Mouse (Mus musculus) forebrain, embryonic 14.5 days (tissue): ENCODE results near the gene Fam162a. TPM values are rescaled to one million over a fixed set of nuclear protein-coding genes. Genes with fewer than 3 reads are reported as not detected.
A peak's percentile ranks its signal among the peaks of the same experiment; 100 is the strongest.
"Not testable (repeated sequence)": the region's sequence is repeated elsewhere in the genome, so short reads cannot be mapped to it uniquely, and the experiment has no call there.

Experiments
- ATAC-seq: fragments of 200-750 bp; cut with Nextera tagmentation; 2 replicates; pipeline ENCODE4 v1.8.0; 2017; ENCODE audit warnings: mild to moderate bottlenecking, moderate library complexity
- DNase-seq: peaks from one replicate; pipeline ENCODE4 v3.0.0-alpha.2; 2015; ENCODE audit warnings: low spot score
- H3K27ac ChIP-seq: fragments of 300-500 bp; sonication (generic); 2 replicates; pipeline ENCODE4 v1.5.1; 2014; ENCODE audit warnings: low read depth, mild to moderate bottlenecking, control low read depth, low read length, moderate library complexity
- H3K27me3 ChIP-seq: fragments of 300-500 bp; sonication (generic); replicated peaks from 2 replicates; pipeline ENCODE4 v1.6.1; 2014; ENCODE audit warnings: low read length, control low read depth, mixed read lengths; ENCODE audit not compliant: control insufficient read depth, insufficient read depth
- H3K36me3 ChIP-seq: fragments of 300-500 bp; sonication (generic); 2 replicates; pipeline ENCODE4 v1.6.1; 2014; ENCODE audit warnings: low read length, control low read depth; ENCODE audit not compliant: control insufficient read depth, insufficient read depth
- H3K4me1 ChIP-seq: fragments of 300-500 bp; sonication (generic); 2 replicates; pipeline ENCODE4 v1.6.1; 2014; ENCODE audit warnings: antibody characterized with exemption, low read length, control low read depth; ENCODE audit not compliant: control insufficient read depth, insufficient read depth
- H3K4me2 ChIP-seq: fragments of 300-500 bp; sonication (generic); 2 replicates; pipeline ENCODE4 v1.6.1; 2014; ENCODE audit warnings: mild to moderate bottlenecking, control low read depth, low read length
- H3K4me3 ChIP-seq: fragments of 300-500 bp; sonication (generic); 2 replicates; pipeline ENCODE4 v1.5.1; 2014; ENCODE audit warnings: low read depth, low read length, control low read depth
- H3K9ac ChIP-seq: fragments of 300-500 bp; sonication (generic); 2 replicates; pipeline ENCODE4 v1.6.1; 2014; ENCODE audit warnings: mild to moderate bottlenecking, low read length, control low read depth, moderate library complexity
- H3K9me3 ChIP-seq: fragments of 300-500 bp; sonication (generic); replicated peaks from 2 replicates; pipeline ENCODE4 v1.6.1; 2016; ENCODE audit warnings: low read length, control low read depth, mixed read lengths; ENCODE audit not compliant: control insufficient read depth
- WGBS: fragments of 180-500 bp; shearing (Covaris S2); extraction: QIAGEN DNeasy Blood & Tissue Kit; methylation state at CpG from one replicate; pipeline ENCODE4 v1.1.7; 2014; 5-methylcytosine and 5-hydroxymethylcytosine counted together
- polyA plus RNA-seq: library from polyadenylated mRNA; unstranded; fragments of >200 nt; fragmentation: Nextera tagmentation; extraction: Ambion mirVana; gene quantifications from 2 replicates; pipeline ENCODE4 v1.2.1, GENCODE M21; 2014

The Fam162a gene
- polyA plus RNA-seq, 1 experiment from 2014 or later: 211 TPM

GRCm38 (mm10) chr16:36068356-36068755 lies 3.0 kb downstream of the Fam162a start:
- 30% methylated on average over 3 of the region's 3 CpGs for WGBS

GRCm38 (mm10) chr16:36067694-36068093 lies 3.7 kb downstream of the Fam162a start:
- Histone ChIP-seq H3K4me1 (peaks cover 17% of the 10 kb centered on the region), H3K4me3 (no peak overlapping the region), H3K27ac (no peak overlapping the region), H3K9ac (no peak overlapping the region), H3K36me3 (peaks cover 3% of the 10 kb centered on the region; the same call in 1 of the 2 replicates), H3K27me3 (no peaks in the 10 kb centered on the region), H3K4me2 (no peak overlapping the region), H3K9me3 (no peaks in the 10 kb centered on the region)
- DNase-seq: no peak
- ATAC-seq: no peak
- WGBS: 68% methylated on average over 2 of the region's 2 CpGs

More at GRCm38 (mm10) chr16:36068356-36068755, 3.0 kb downstream of the Fam162a start:
- H3K4me2 ChIP-seq: no peak overlapping the region
- no peaks in the 10 kb centered on the region for H3K9me3 ChIP-seq
- DNase-seq (peak; percentile 59), ATAC-seq (no peak)
- H3K27me3 ChIP-seq: no peaks in the 10 kb centered on the region
- no peak overlapping the region for H3K27ac ChIP-seq
- H3K36me3 ChIP-seq: peaks cover 3% of the 10 kb centered on the region; the same call in 1 of the 2 replicates
- H3K9ac ChIP-seq: no peak overlapping the region
- H3K4me3 ChIP-seq: no peak overlapping the region
- H3K4me1 ChIP-seq: peaks cover 19% of the 10 kb centered on the region

GRCm38 (mm10) chr16:36064904-36065303 lies 6.5 kb downstream of the Fam162a start:
- WGBS: 82% methylated on average over 5 of the region's 5 CpGs
- Histone ChIP-seq H3K9me3 (no peaks in the 10 kb centered on the region), H3K36me3 (peaks cover 3% of the 10 kb centered on the region; the same call in 1 of the 2 replicates), H3K4me2 (no peak overlapping the region), H3K4me3 (no peak overlapping the region), H3K27me3 (no peaks in the 10 kb centered on the region), H3K4me1 (peaks cover 11% of the 10 kb centered on the region), H3K27ac (no peak overlapping the region), H3K9ac (no peak overlapping the region)
- DNase-seq: no peak
- no peak for ATAC-seq

GRCm38 (mm10) chr16:36063315-36063714 lies 8.1 kb downstream of the Fam162a start:
- DNase-seq (no peak), ATAC-seq (no peak)
- WGBS: 71% methylated on average over 2 of the region's 2 CpGs
- no peak overlapping the region for H3K4me3 ChIP-seq
- no peak overlapping the region for H3K4me2 ChIP-seq
- H3K27me3 ChIP-seq: no peaks in the 10 kb centered on the region
- no peaks in the 10 kb centered on the region for H3K9me3 ChIP-seq
- H3K36me3 ChIP-seq: peaks cover 3% of the 10 kb centered on the region; the same call in 1 of the 2 replicates
- H3K27ac ChIP-seq: no peak overlapping the region
- H3K9ac ChIP-seq: no peak overlapping the region
- H3K4me1 ChIP-seq: 0 out of 2 replicates have a peak, but pooled peaks cover 2% of the 10 kb centered on the region

GRCm38 (mm10) chr16:36062534-36062933 lies 8.9 kb downstream of the Fam162a start:
- not testable (repeated sequence) for H3K9ac ChIP-seq, H3K4me1 ChIP-seq, H3K9me3 ChIP-seq, ATAC-seq, H3K27ac ChIP-seq, DNase-seq, H3K27me3 ChIP-seq, H3K36me3 ChIP-seq, H3K4me3 ChIP-seq, H3K4me2 ChIP-seq
- 86% methylated on average over 1 of the region's 1 CpGs for WGBS

GRCm38 (mm10) chr16:36057933-36058475 lies 13.4 kb downstream of the Fam162a start:
- Histone ChIP-seq H3K4me3 (no peak overlapping the region), H3K9me3 (no peaks in the 10 kb centered on the region), H3K27me3 (no peaks in the 10 kb centered on the region), H3K4me2 (no peak overlapping the region), H3K9ac (no peak overlapping the region), H3K36me3 (no peaks in the 10 kb centered on the region), H3K4me1 (no peaks in the 10 kb centered on the region), H3K27ac (no peak overlapping the region)
- ATAC-seq (no peak), DNase-seq (no peak)
- 83% methylated on average over 8 of the region's 8 CpGs for WGBS

GRCm38 (mm10) chr16:36056416-36056815 lies 15.0 kb downstream of the Fam162a start:
- no peak overlapping the region for H3K27ac ChIP-seq
- H3K36me3 ChIP-seq: peaks cover 8% of the 10 kb centered on the region; the same call in 1 of the 2 replicates
- ATAC-seq (no peak), DNase-seq (no peak)
- no peak overlapping the region for H3K9ac ChIP-seq
- H3K9me3 ChIP-seq: no peaks in the 10 kb centered on the region
- H3K4me2 ChIP-seq: no peak overlapping the region
- no peaks in the 10 kb centered on the region for H3K4me1 ChIP-seq
- H3K4me3 ChIP-seq: no peak overlapping the region
- H3K27me3 ChIP-seq: no peaks in the 10 kb centered on the region
- 85% methylated on average over 11 of the region's 11 CpGs for WGBS

- H3K27ac ChIP-seq: no peak overlapping the region
- no peak overlapping the region for H3K4me3 ChIP-seq
- ATAC-seq (no peak), DNase-seq (no peak)
- H3K4me2 ChIP-seq: no peak overlapping the region
- H3K27me3 ChIP-seq: no peaks in the 10 kb centered on the region
- H3K9ac ChIP-seq: no peak overlapping the region
- H3K4me1 ChIP-seq: no peaks in the 10 kb centered on the region
- WGBS: 93% methylated on average over 8 of the region's 8 CpGs
- H3K9me3 ChIP-seq: no peaks in the 10 kb centered on the region
- H3K36me3 ChIP-seq: peaks cover 17% of the 10 kb centered on the region
Measured at GRCm38 (mm10) chr16:36054920-36055319, 16.5 kb downstream of the Fam162a start.

- Histone ChIP-seq H3K27me3 (no peaks in the 10 kb centered on the region), H3K36me3 (peaks cover 29% of the 10 kb centered on the region), H3K4me2 (no peak overlapping the region), H3K27ac (no peak overlapping the region), H3K9me3 (no peaks in the 10 kb centered on the region), H3K4me1 (no peaks in the 10 kb centered on the region), H3K9ac (no peak overlapping the region), H3K4me3 (no peak overlapping the region)
- 93% methylated on average over 6 of the region's 6 CpGs for WGBS
- no peak for ATAC-seq
- DNase-seq: no peak
Measured at GRCm38 (mm10) chr16:36053524-36054275, 17.7 kb downstream of the Fam162a start.
